27 mouse cellular contexts compared by ENCODE assay signal in genomic region chr12:25036024-25036423, GRCm38 (mm10).
"Had no signal": no experiment of that assay in that cellular context is flagged by ENCODE, and none has a peak within 500 bp of the region (broad histone marks: within the 10 kb centered on the region; RNA-seq: fewer than 3 reads in every experiment).

No protein-coding gene starts in this region.

- H3K27ac ChIP-seq: gastrocnemius, adult 2 months; heart, adult 2 months; hindbrain, embryonic 10.5 days; hindbrain, embryonic 12.5 days; hindbrain, embryonic 15.5 days; hindbrain, postnatal 0 days; kidney, embryonic 15.5 days; kidney, postnatal 0 days; layer of hippocampus, adult 2 months; limb, embryonic 13.5 days; limb, embryonic 15.5 days; liver, embryonic 12.5 days; liver, embryonic 14.5 days had no signal

- H3K4me3 ChIP-seq: gastrocnemius, adult 2 months; heart, adult 2 months; hindbrain, embryonic 10.5 days; hindbrain, embryonic 12.5 days; hindbrain, embryonic 15.5 days; kidney, embryonic 15.5 days; layer of hippocampus, adult 2 months; limb, embryonic 13.5 days; limb, embryonic 15.5 days; liver, embryonic 12.5 days had no signal

- H3K9ac ChIP-seq: hindbrain, embryonic 12.5 days; hindbrain, embryonic 15.5 days; kidney, embryonic 15.5 days; limb, embryonic 13.5 days; limb, embryonic 15.5 days; liver, embryonic 12.5 days; liver, embryonic 14.5 days had no signal

- DNase-seq: gastrocnemius, adult 2 months; gastrocnemius, postnatal 10 days; gastrocnemius, postnatal 25 days; heart, adult 2 months; heart, postnatal 10 days; heart, postnatal 4 days; kidney, adult 11 months; kidney, adult 2 months; kidney, adult 9 months; kidney, postnatal 14 days; kidney, postnatal 36 days; layer of hippocampus, adult 9-11 months; layer of hippocampus, postnatal 36 days; left cerebral cortex, postnatal 4 days had no signal

- H3K9me3 ChIP-seq: hindbrain, embryonic 10.5 days; hindbrain, embryonic 12.5 days; hindbrain, embryonic 15.5 days; kidney, embryonic 15.5 days; limb, embryonic 13.5 days; limb, embryonic 15.5 days; liver, embryonic 12.5 days had no signal

- H3K27me3 ChIP-seq: hindbrain, embryonic 12.5 days; hindbrain, embryonic 15.5 days; kidney, embryonic 15.5 days; limb, embryonic 13.5 days; limb, embryonic 15.5 days; liver, embryonic 12.5 days had no signal

- H3K4me2 ChIP-seq: heart, embryonic 11.5 days; hindbrain, embryonic 12.5 days; hindbrain, embryonic 15.5 days; kidney, embryonic 15.5 days; limb, embryonic 13.5 days; limb, embryonic 15.5 days; liver, embryonic 12.5 days had no signal

- H3K4me1 ChIP-seq: liver, embryonic 12.5 days had no signal

- ATAC-seq: hindbrain, postnatal 0 days; intestine, embryonic 16.5 days; liver, embryonic 12.5 days had no signal
